Mouse (Mus musculus): ENCODE results near the gene Fcnb. TPM values are rescaled to one million over a fixed set of nuclear protein-coding genes. Genes with fewer than 3 reads are reported as not detected.

Gene Fcnb
- polyA plus RNA-seq, 1 experiment = 1.1 TPM

DNA sequence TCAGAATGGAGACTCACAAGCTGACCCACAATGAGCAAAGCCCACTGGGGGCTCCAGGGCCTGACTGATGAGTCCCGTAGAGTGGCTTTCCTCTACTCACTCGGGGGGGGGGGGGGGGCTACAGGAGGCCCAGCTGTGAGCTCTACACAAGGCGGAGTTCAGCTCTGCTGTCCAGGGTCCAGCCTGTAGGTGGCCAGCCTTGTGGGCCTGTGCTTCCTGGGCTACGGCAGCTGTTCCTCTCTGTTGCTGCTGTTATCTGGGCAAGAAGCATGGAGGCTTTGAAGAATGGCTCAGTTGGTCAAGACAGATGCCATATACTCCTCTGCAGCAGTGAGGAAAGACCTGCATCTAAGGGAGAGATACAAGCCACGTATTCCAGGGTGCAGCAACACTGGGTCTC lies 24.1 kb upstream of the Fcnb start:
- peaks cover 4% of the 10 kb centered on the region for H3K27me3 ChIP-seq (replicated peaks)
- H3K9me3 ChIP-seq = no peaks in the 10 kb centered on the region
- no peaks in the 10 kb centered on the region for H3K4me1 ChIP-seq
- no peaks in the 10 kb centered on the region for H3K36me3 ChIP-seq (replicated peaks; ENCODE audit: low read length)
- TF ChIP-seq FLI1 (IDR thresholded peaks at IDR 0.05; ENCODE audit: low read length) (no peak), GATA1 (IDR thresholded peaks at IDR 0.05; ENCODE audit: borderline replicate concordance, low read length) (no peak)
- H3K4me3 ChIP-seq (replicated peaks) = no peak overlapping the region

DNA sequence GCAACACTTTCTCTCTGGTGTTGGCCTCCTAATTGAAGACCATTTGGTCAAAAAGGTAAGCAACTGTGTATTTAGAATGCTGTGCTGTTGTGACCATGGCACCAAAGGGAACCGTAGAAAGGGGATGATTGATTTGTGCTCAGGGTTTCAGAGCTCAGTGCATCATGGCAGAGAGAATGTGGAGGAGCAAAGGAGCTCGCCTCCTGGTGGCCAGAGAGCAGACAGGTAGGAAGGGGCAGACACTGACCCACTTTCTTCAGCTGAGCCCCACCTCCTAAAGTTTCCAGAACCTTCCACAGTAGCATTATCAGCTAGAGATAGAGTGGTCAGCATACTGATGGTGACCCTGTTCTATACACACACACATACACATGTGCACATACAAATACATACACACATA lies 21.3 kb upstream of the Fcnb start:
- no peaks in the 10 kb centered on the region for H3K36me3 ChIP-seq (replicated peaks; ENCODE audit: low read length)
- H3K27me3 ChIP-seq (replicated peaks) = peaks cover 8% of the 10 kb centered on the region
- no peaks in the 10 kb centered on the region for H3K4me1 ChIP-seq
- TF ChIP-seq FLI1 (IDR thresholded peaks at IDR 0.05; ENCODE audit: low read length) = no peak
- H3K4me3 ChIP-seq (replicated peaks) = no peak overlapping the region
- H3K9me3 ChIP-seq = no peaks in the 10 kb centered on the region

DNA sequence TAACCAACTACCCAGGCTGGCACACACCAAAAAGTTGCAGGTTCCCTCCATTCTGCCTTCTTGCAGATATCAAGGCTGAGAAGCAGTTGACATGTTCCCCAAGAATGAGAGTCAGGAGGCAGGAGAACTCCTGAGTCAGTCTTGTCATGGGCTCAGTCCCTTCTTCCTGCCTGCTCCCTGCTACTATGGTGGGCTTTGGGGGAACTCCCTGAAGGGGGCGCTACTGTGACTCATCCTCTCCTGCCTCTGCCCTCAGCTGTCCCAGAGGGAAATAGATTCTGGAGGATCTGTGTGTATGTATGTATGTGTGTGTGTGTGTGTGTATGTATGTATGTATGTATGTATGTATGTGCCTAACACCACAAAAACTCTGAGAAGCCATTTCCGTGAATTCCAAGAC lies 19.0 kb upstream of the Fcnb start:
- TF ChIP-seq FLI1 (IDR thresholded peaks at IDR 0.05; ENCODE audit: low read length) = no peak
- TF ChIP-seq GATA1 (IDR thresholded peaks at IDR 0.05; ENCODE audit: borderline replicate concordance, low read length) = no peak
- H3K36me3 ChIP-seq (replicated peaks; ENCODE audit: low read length) = no peaks in the 10 kb centered on the region
- H3K4me3 ChIP-seq (replicated peaks) = no peak overlapping the region
- no peaks in the 10 kb centered on the region for H3K9me3 ChIP-seq
- H3K27me3 ChIP-seq (replicated peaks) = peaks cover 27% of the 10 kb centered on the region
- no peaks in the 10 kb centered on the region for H3K4me1 ChIP-seq

DNA sequence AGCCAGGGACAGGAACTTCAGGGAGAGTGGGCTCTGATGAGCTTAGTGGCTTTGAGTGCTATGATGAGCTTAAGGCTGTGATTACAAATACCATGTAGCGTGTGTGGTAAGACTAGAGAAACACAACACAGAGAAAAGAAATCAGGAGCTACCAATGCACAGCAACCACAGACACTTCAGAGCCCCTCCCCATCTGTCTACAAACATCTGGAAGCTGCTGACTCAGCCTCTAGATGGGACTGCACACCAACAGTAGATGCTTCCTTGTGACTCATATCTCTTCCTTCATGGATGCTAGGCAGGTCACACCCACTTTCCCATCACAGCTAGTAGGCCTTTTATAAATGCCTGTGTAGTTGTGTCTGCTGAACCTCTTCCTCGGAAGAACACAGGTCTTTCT lies 17.2 kb upstream of the Fcnb start:
- Histone ChIP-seq H3K4me3 (replicated peaks) (no peak overlapping the region), H3K27me3 (replicated peaks) (peaks cover 37% of the 10 kb centered on the region), H3K4me1 (no peaks in the 10 kb centered on the region), H3K36me3 (replicated peaks; ENCODE audit: low read length) (no peaks in the 10 kb centered on the region), H3K9me3 (no peaks in the 10 kb centered on the region)
- no peak for TF ChIP-seq GATA1 (IDR thresholded peaks at IDR 0.05; ENCODE audit: borderline replicate concordance, low read length)
- no peak for TF ChIP-seq FLI1 (IDR thresholded peaks at IDR 0.05; ENCODE audit: low read length)

DNA sequence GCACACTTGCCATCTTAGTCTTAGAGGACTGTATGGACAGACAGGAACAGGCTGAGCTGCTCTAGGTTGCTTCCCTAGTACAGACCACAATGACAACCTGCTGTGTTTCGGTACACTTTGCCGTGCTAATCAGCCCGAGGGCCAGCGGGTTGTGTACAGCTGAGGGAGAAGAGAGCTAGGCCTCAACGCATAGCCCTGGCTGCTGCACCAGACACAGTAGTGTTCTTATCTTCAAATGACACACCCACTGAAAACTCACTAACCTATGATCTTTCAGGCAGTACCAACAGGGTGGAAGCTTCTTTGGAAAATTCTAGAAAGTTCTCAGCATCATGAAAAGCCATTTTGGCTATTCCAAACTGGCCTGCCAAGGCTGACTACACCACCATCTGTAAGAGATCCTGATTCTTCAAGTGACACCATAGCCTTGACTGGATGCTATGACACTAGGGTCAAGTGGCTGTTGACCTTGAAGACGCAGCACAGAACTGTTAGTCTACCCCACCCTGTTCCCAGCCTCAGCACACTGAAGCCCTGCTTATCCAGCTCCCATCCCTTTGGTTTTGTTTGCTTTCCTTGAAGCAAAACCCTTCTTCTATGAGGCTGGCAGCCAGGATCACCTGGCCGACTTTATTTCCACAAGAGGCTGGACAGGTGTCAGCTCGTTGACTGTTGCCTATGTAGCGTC lies 16.3 kb upstream of the Fcnb start:
- no peak overlapping the region for H3K4me3 ChIP-seq (replicated peaks)
- TF ChIP-seq FLI1 (IDR thresholded peaks at IDR 0.05; ENCODE audit: low read length) = no peak
- TF ChIP-seq GATA1 (IDR thresholded peaks at IDR 0.05; ENCODE audit: borderline replicate concordance, low read length) = no peak
- H3K36me3 ChIP-seq (replicated peaks; ENCODE audit: low read length) = no peaks in the 10 kb centered on the region
- H3K4me1 ChIP-seq = no peaks in the 10 kb centered on the region
- no peaks in the 10 kb centered on the region for H3K9me3 ChIP-seq
- H3K27me3 ChIP-seq (replicated peaks) = peaks cover 39% of the 10 kb centered on the region

DNA sequence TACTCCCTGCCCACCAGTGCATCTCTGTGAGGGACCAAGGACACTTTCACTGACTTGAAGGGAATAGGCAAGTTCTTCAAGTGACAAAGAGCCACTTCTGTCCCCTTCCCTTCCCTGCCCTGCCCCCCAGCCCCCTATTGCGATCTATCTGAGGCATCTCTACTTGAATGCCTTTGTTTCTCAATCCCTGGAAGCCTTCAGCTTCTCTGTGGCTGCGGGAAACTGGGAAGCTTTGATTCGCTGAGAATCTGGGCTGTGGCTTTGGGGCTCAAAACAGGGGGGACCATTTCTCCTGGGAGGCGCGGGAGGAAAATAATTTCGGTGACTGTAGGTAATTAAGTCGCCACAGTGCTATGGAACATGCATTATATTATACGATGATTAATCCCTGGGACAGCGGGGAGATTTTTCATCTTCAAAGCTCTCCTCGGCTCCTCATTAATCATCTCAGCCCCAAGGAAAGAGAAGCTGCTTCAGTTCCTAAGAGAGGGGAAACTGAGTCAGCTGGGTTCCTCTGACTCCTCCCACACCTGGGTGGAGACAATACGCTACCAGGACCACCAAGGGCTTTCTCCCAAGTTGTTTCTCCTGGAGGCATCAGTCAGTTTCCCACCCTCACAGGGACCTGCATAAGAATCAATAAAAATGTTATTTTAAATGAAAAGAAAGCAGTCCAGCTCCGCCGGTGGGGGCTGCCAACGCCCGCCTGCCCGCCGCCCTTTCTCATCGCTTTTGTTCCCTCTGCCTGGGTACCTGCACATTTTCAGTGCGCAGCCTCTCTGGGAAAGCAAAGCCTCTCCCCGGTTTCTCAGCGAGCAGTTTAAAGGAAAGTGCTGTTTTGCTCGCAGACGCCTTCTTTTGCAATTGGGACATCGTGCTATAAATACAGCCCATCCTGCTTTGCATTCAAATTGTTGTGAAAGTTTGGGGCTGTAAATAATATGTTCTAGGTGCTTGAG lies 14.1 kb upstream of the Fcnb start:
- Histone ChIP-seq H3K4me3 (replicated peaks) (no peak overlapping the region), H3K36me3 (replicated peaks; ENCODE audit: low read length) (no peaks in the 10 kb centered on the region), H3K4me1 (no peaks in the 10 kb centered on the region), H3K27me3 (replicated peaks) (peaks cover 47% of the 10 kb centered on the region), H3K9me3 (no peaks in the 10 kb centered on the region)
- TF ChIP-seq FLI1 (IDR thresholded peaks at IDR 0.05; ENCODE audit: low read length) (no peak), GATA1 (IDR thresholded peaks at IDR 0.05; ENCODE audit: borderline replicate concordance, low read length) (no peak)

DNA sequence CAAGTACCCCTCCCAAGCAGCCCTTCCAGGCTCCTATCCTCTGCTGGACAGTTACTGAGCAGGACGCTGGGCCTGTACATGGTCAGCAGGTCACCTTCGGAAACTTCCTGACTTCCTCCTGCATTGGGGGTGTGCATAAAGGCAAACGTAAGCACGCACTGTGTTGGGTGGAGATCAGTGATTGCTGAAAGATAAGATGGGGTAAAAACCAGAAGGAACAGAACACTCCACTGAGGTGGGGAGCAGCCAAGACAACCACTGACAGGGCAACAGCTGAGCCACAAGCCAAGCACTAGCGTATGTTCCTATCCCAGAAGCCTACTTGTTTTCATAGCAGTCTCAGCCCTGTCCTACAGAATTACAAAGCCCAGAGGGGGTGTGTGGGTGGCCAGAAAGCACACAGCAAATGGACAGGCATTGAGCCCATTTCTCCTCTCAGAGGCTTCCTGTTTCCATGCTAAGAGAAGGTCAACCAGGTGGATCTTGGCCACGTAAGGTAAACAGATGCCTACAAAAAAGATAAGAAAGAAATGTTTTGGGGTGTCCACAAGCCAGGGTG lies 12.1 kb upstream of the Fcnb start:
- Histone ChIP-seq H3K4me3 (replicated peaks) (no peak overlapping the region), H3K4me1 (no peaks in the 10 kb centered on the region), H3K36me3 (replicated peaks; ENCODE audit: low read length) (no peaks in the 10 kb centered on the region), H3K9me3 (no peaks in the 10 kb centered on the region), H3K27me3 (replicated peaks) (peaks cover 55% of the 10 kb centered on the region)
- no peak for TF ChIP-seq FLI1 (IDR thresholded peaks at IDR 0.05; ENCODE audit: low read length)
- no peak for TF ChIP-seq GATA1 (IDR thresholded peaks at IDR 0.05; ENCODE audit: borderline replicate concordance, low read length)

DNA sequence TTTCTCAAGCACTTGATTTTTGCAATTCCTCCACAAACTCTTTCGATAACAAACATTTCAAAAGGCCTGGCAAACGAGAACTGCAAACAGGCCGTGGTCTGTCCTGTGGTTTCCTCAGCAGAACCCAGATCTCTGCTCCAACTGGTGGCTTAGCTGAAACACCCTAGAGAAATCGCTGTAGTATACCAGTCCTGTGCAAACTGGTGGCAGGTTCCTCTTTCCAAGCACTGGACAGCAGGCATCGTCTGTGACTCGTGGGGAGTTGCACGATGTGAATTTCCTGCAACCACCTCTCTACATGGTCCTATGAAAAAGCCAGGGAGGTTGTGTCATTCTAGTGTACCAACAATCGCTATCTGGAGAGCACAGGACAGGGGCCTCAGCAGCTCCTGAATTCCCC lies 7.4 kb upstream of the Fcnb start:
- Histone ChIP-seq H3K36me3 (replicated peaks; ENCODE audit: low read length) (no peaks in the 10 kb centered on the region), H3K4me3 (replicated peaks) (no peak overlapping the region), H3K4me1 (no peaks in the 10 kb centered on the region), H3K9me3 (no peaks in the 10 kb centered on the region), H3K27me3 (replicated peaks) (peaks cover 29% of the 10 kb centered on the region)
- TF ChIP-seq FLI1 (IDR thresholded peaks at IDR 0.05; ENCODE audit: low read length) (no peak), GATA1 (IDR thresholded peaks at IDR 0.05; ENCODE audit: borderline replicate concordance, low read length) (no peak)

DNA sequence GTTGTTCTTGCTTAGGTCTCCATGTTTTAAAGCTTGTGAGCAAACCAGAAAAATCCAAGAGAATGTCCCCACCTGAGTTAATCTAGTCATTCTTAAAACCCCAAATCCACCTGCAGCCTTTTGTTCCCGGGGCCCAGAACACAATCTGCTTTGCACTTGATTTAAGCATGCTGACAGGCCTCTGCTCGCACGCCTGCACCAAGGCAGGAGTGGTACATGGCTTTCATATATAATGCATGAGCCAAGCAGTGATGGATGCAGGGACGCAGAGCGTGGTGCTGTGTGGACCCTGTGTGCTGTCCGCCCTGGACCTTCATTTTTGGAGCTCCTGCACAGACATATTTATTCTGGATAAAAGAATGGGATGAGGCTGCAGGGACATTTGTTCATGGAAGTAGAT lies 6.4 kb upstream of the Fcnb start:
- H3K4me3 ChIP-seq (replicated peaks) = no peak overlapping the region
- H3K27me3 ChIP-seq (replicated peaks) = peaks cover 29% of the 10 kb centered on the region
- H3K9me3 ChIP-seq = no peaks in the 10 kb centered on the region
- TF ChIP-seq FLI1 (IDR thresholded peaks at IDR 0.05; ENCODE audit: low read length) = no peak
- H3K4me1 ChIP-seq = no peaks in the 10 kb centered on the region
- no peaks in the 10 kb centered on the region for H3K36me3 ChIP-seq (replicated peaks; ENCODE audit: low read length)

All from megakaryocyte, embryonic 14.5 days (primary cell).